Mouse (Mus musculus) G1E (cell line): ENCODE results near the gene Arpp19.

Source experiments
- CTCF ChIP-seq: IDR thresholded peaks from 2 replicates; pipeline ENCODE4 v1.5.1; 2012; ENCODE audit warnings: low read depth, low read length, inconsistent platforms, mixed read lengths
- GATA1 ChIP-seq: IDR thresholded peaks from 2 replicates; pipeline ENCODE4 v1.6.1; 2012; ENCODE audit warnings: borderline replicate concordance, low read length, inconsistent platforms, mixed read lengths

DNA sequence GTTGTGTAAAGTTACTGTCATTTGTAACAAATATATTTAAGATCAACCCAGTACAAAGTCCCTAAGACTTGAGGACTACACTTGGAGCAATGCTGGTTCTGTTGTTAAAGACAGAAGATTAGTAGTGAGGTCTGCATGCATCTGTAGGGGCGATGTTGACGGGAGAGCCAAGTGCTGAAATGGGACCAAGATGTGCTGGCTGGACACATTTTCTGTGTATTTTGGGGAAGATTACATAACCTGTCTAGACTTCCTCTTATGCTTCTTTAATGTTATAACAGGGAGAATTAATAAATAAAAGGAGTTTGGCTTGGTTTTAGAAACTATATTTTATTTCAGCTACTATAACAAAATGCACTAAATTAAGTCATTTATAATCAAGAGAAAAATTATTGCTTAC is 47.4 kb upstream of the Arpp19 start:
- TF ChIP-seq CTCF (no peak), GATA1 (no peak)
